ENCODE assay signal across 34 mouse cellular contexts in genomic region chr8:11689945-11690344, GRCm38 (mm10). TPM values are rescaled to one million over a fixed set of nuclear protein-coding genes. Genes with fewer than 3 reads are reported as not detected.
DNase-seq lines count a peak whose midpoint lies in the region; ATAC-seq and TF ChIP-seq lines count a peak whose summit lies in the region.
"Had no signal": no experiment of that assay in that cellular context is flagged by ENCODE, and none has a peak within 500 bp of the region (broad histone marks: within the 10 kb centered on the region; RNA-seq: fewer than 3 reads in every experiment).

No protein-coding gene starts in this region.

- no peak overlapping the region for H3K9ac ChIP-seq in forebrain, embryonic 15.5 days (replicated peaks)
- H3K9ac ChIP-seq in midbrain, embryonic 11.5 days (ENCODE audit: low read length): no peak overlapping the region
- H3K9ac ChIP-seq: embryonic facial prominence, embryonic 15.5 days; forebrain, embryonic 13.5 days; heart, embryonic 12.5 days; hindbrain, embryonic 13.5 days; liver, embryonic 14.5 days; midbrain, embryonic 12.5 days had no signal

- no peak overlapping the region for H3ac ChIP-seq in myocyte (ENCODE audit: control insufficient read depth, insufficient read length)

- ATAC-seq in forebrain, embryonic 15.5 days (replicated peaks): no peak
- ATAC-seq in midbrain, embryonic 11.5 days (ENCODE audit: low FRiP score): no peak
- ATAC-seq: forebrain, embryonic 13.5 days; intestine, embryonic 16.5 days had no signal

- H3K27ac ChIP-seq in forebrain, embryonic 10.5 days: 0 out of 2 replicates have a peak overlapping the region, but pooled peaks have one; percentile 9
- H3K27ac ChIP-seq in forebrain, embryonic 15.5 days (replicated peaks): no peak overlapping the region
- H3K27ac ChIP-seq in midbrain, embryonic 10.5 days (replicated peaks): 0 out of 2 replicates have a peak overlapping the region, but pooled peaks have one; percentile 19
- H3K27ac ChIP-seq in midbrain, embryonic 11.5 days (ENCODE audit: low read depth, low read length): no peak overlapping the region
- H3K27ac ChIP-seq: embryonic facial prominence, embryonic 15.5 days; forebrain, embryonic 13.5 days; hindbrain, embryonic 13.5 days; liver, embryonic 14.5 days; macrophage; midbrain, embryonic 12.5 days had no signal

- H3K4me2 ChIP-seq in forebrain, embryonic 15.5 days (replicated peaks): no peak overlapping the region
- H3K4me2 ChIP-seq in midbrain, embryonic 11.5 days: no peak overlapping the region
- peak overlapping the region; percentile 27 for H3K4me2 ChIP-seq in myocyte (ENCODE audit: low read depth)
- H3K4me2 ChIP-seq: embryonic facial prominence, embryonic 15.5 days; forebrain, embryonic 13.5 days; heart, embryonic 12.5 days; hindbrain, embryonic 13.5 days; midbrain, embryonic 12.5 days had no signal

- no peaks in the 10 kb centered on the region for H3K36me3 ChIP-seq in forebrain, embryonic 10.5 days (replicated peaks)
- H3K36me3 ChIP-seq in forebrain, embryonic 15.5 days: no peaks in the 10 kb centered on the region
- H3K36me3 ChIP-seq in midbrain, embryonic 10.5 days: no peaks in the 10 kb centered on the region
- no peaks in the 10 kb centered on the region for H3K36me3 ChIP-seq in midbrain, embryonic 11.5 days (ENCODE audit: control insufficient read depth, insufficient read depth, low read length)
- H3K36me3 ChIP-seq in myocyte (ENCODE audit: control insufficient read depth, insufficient read depth): no peaks in the 10 kb centered on the region
- H3K36me3 ChIP-seq: embryonic facial prominence, embryonic 15.5 days; heart, embryonic 12.5 days; hindbrain, embryonic 13.5 days; midbrain, embryonic 12.5 days had no signal

- no peaks in the 10 kb centered on the region for H3K79me2 ChIP-seq in myocyte (ENCODE audit: control insufficient read depth, insufficient read depth)

- H3K4me3 ChIP-seq in forebrain, embryonic 10.5 days: no peak overlapping the region
- H3K4me3 ChIP-seq in forebrain, embryonic 15.5 days: no peak overlapping the region
- H3K4me3 ChIP-seq in midbrain, embryonic 10.5 days: no peak overlapping the region
- no peak overlapping the region for H3K4me3 ChIP-seq in midbrain, embryonic 11.5 days (ENCODE audit: low read depth, low read length)
- H3K4me3 ChIP-seq in myocyte: no peak overlapping the region
- H3K4me3 ChIP-seq: embryonic facial prominence, embryonic 15.5 days; forebrain, embryonic 13.5 days; heart, embryonic 12.5 days; hindbrain, embryonic 13.5 days; midbrain, embryonic 12.5 days had no signal

- H3K9me3 ChIP-seq in forebrain, embryonic 10.5 days: no peaks in the 10 kb centered on the region; the same call in 1 of the 2 replicates
- no peaks in the 10 kb centered on the region for H3K9me3 ChIP-seq in forebrain, embryonic 15.5 days
- H3K9me3 ChIP-seq in midbrain, embryonic 10.5 days (replicated peaks): peaks cover 4% of the 10 kb centered on the region
- H3K9me3 ChIP-seq in midbrain, embryonic 11.5 days (ENCODE audit: control insufficient read depth, low read length): no peaks in the 10 kb centered on the region
- H3K9me3 ChIP-seq: embryonic facial prominence, embryonic 15.5 days; forebrain, embryonic 13.5 days; hindbrain, embryonic 13.5 days; midbrain, embryonic 12.5 days had no signal

- 49% methylated on average over 7 of the region's 7 CpGs for WGBS in forebrain, embryonic 10.5 days
- 33% methylated on average over 7 of the region's 7 CpGs for WGBS in forebrain, embryonic 15.5 days
- 59% methylated on average over 7 of the region's 7 CpGs for WGBS in midbrain, embryonic 10.5 days
- WGBS in midbrain, embryonic 11.5 days: 45% methylated on average over 7 of the region's 7 CpGs

- peaks cover 10% of the 10 kb centered on the region for H3K4me1 ChIP-seq in forebrain, embryonic 10.5 days
- H3K4me1 ChIP-seq in forebrain, embryonic 15.5 days: no peaks in the 10 kb centered on the region
- peaks cover 5% of the 10 kb centered on the region for H3K4me1 ChIP-seq in midbrain, embryonic 10.5 days
- no peaks in the 10 kb centered on the region; the same call in 1 of the 2 replicates for H3K4me1 ChIP-seq in midbrain, embryonic 11.5 days (ENCODE audit: control insufficient read depth, insufficient read depth, low read length)
- H3K4me1 ChIP-seq: embryonic facial prominence, embryonic 15.5 days; forebrain, embryonic 13.5 days; hindbrain, embryonic 13.5 days had no signal

- no peak for DNase-seq in forebrain, embryonic 10.5 days (ENCODE audit: extremely low spot score, low spot score)
- DNase-seq in midbrain, embryonic 10.5 days (ENCODE audit: low spot score): peak; percentile 29
- DNase-seq in midbrain, embryonic 11.5 days (ENCODE audit: low spot score, missing footprints): no peak
- peak; percentile 58 for DNase-seq in gastrocnemius, postnatal 10 days
- DNase-seq in kidney, adult 8-10 months: no peak
- DNase-seq in urinary bladder, adult 2 months (ENCODE audit: low spot score): no peak
- DNase-seq: adrenal gland, postnatal 14 days; cerebellum, adult 18-20 months; cerebellum, postnatal 10 days; heart, adult 18-20 months; heart, postnatal 4 days; kidney, postnatal 14 days; layer of hippocampus, adult 9-11 months; liver; lung, adult 2 months; lung, postnatal 10 days had no signal

- no peak for TF ChIP-seq POLR2A in myocyte (IDR thresholded peaks at IDR 0.05; ENCODE audit: insufficient read length, low read depth)

- no peaks in the 10 kb centered on the region for H3K27me3 ChIP-seq in forebrain, embryonic 10.5 days (ENCODE audit: poor library complexity, severe bottlenecking)
- no peaks in the 10 kb centered on the region for H3K27me3 ChIP-seq in forebrain, embryonic 15.5 days
- H3K27me3 ChIP-seq in midbrain, embryonic 10.5 days (ENCODE audit: low read depth, poor library complexity, severe bottlenecking): no peaks in the 10 kb centered on the region
- no peaks in the 10 kb centered on the region for H3K27me3 ChIP-seq in midbrain, embryonic 11.5 days (ENCODE audit: control insufficient read depth, insufficient read depth, low read length)
- no peaks in the 10 kb centered on the region for H3K27me3 ChIP-seq in myocyte (ENCODE audit: control insufficient read depth, insufficient read depth, insufficient read length)
- H3K27me3 ChIP-seq: embryonic facial prominence, embryonic 15.5 days; forebrain, embryonic 13.5 days; heart, embryonic 12.5 days; hindbrain, embryonic 13.5 days; midbrain, embryonic 12.5 days had no signal

TF ChIP-seq in myocyte, 11 proteins besides CTCF, POLR2A, EP300 and RAD21:
- TF ChIP-seq MAX (IDR thresholded peaks at IDR 0.05; ENCODE audit: low read depth) (no peak), REST (IDR thresholded peaks at IDR 0.05; ENCODE audit: insufficient read depth, insufficient read length) (no peak), POLR2AphosphoS2 (IDR thresholded peaks at IDR 0.05; ENCODE audit: insufficient read length, low read depth) (no peak), CEBPB (IDR thresholded peaks at IDR 0.05; ENCODE audit: insufficient read depth, poor library complexity, severe bottlenecking) (no peak), TCF12 (IDR thresholded peaks at IDR 0.05; ENCODE audit: insufficient read depth, poor library complexity, severe bottlenecking) (peak; percentile 98), E2F4 (IDR thresholded peaks at IDR 0.05; ENCODE audit: insufficient read depth) (no peak), MYOG (IDR thresholded peaks at IDR 0.05; ENCODE audit: control insufficient read depth in 1 of 3, insufficient read depth in 1 of 3, insufficient read length in 2 of 3, low read depth in 2 of 3) (peak; percentile 93 to 100 (median 97)), SRF (IDR thresholded peaks at IDR 0.05; ENCODE audit: control insufficient read depth, insufficient read length, low read depth) (no peak), USF1 (IDR thresholded peaks at IDR 0.05; ENCODE audit: low read depth) (no peak), MYOD1 (IDR thresholded peaks at IDR 0.05; ENCODE audit: control insufficient read depth in 1 of 3, insufficient read length in 2 of 3, low read depth in 2 of 3) (peak; percentile 89 to 98 (median 91)), TCF3 (IDR thresholded peaks at IDR 0.05; ENCODE audit: insufficient read length, low read depth) (peak; percentile 90)

RNA-seq across cellular contexts. Expression of gene 1700016D06Rik, which starts 10.9 kb away (rescaled TPM):
- not detected in 2 replicates for polyA plus RNA-seq in forebrain, embryonic 10.5 days (2016; fragmentation: Nextera tagmentation; extraction: Ambion mirVana)
- polyA plus RNA-seq in forebrain, embryonic 15.5 days (2015; fragmentation: Nextera tagmentation; extraction: Ambion mirVana): 0.25 and 0.56 TPM in 2 replicates
- polyA plus RNA-seq in midbrain, embryonic 10.5 days (2016; fragmentation: Nextera tagmentation; extraction: Ambion mirVana): 0.09 TPM in 1 of 2 replicates, not detected in the other
- polyA plus RNA-seq in midbrain, embryonic 11.5 days (2014; fragmentation: Nextera tagmentation; extraction: Ambion mirVana): not detected in 2 replicates
- not detected for total RNA-seq in gastrocnemius, postnatal 10 days (2021)
- polyA plus RNA-seq in myocyte (2012; fragmentation: generic; extraction: Trizol): 0.30 TPM
- not detected in 2 replicates for polyA plus RNA-seq in urinary bladder, adult 2 months (2012; rRNA removed)
- total RNA-seq: adrenal gland, postnatal 14 days; common myeloid progenitor, adult 5-6 weeks; heart, adult 18-20 months; heart, postnatal 4 days; left cerebral cortex, adult 18-20 months; left cerebral cortex, postnatal 14 days; MEL had no signal
- polyA plus RNA-seq: embryonic facial prominence, embryonic 15.5 days; forebrain, embryonic 13.5 days; heart, embryonic 12.5 days; heart, postnatal 0 days; hindbrain, embryonic 13.5 days; intestine, embryonic 16.5 days; kidney, embryonic 14.5 days; liver, embryonic 14.5 days; lung, adult 2 months; macrophage; neural tube, embryonic 14.5 days; spleen, adult 2 months had no signal

RNA-seq across cellular contexts. Expression of gene Arhgef7, which starts 37.6 kb away (rescaled TPM):
- polyA plus RNA-seq in forebrain, embryonic 10.5 days (2016; fragmentation: Nextera tagmentation; extraction: Ambion mirVana): 54.6 and 56.9 TPM in 2 replicates
- polyA plus RNA-seq in forebrain, embryonic 15.5 days (2015; fragmentation: Nextera tagmentation; extraction: Ambion mirVana): 77.1 and 86.4 TPM in 2 replicates
- 47.4 and 56.9 TPM in 2 replicates for polyA plus RNA-seq in midbrain, embryonic 10.5 days (2016; fragmentation: Nextera tagmentation; extraction: Ambion mirVana)
- 51.4 and 56.8 TPM in 2 replicates for polyA plus RNA-seq in midbrain, embryonic 11.5 days (2014; fragmentation: Nextera tagmentation; extraction: Ambion mirVana)
- total RNA-seq in gastrocnemius, postnatal 10 days (2021): 10 to 100 TPM; 76.7 to 84.2 TPM
- polyA plus RNA-seq in myocyte (2012; fragmentation: generic; extraction: Trizol): 24.5 TPM
- polyA plus RNA-seq in urinary bladder, adult 2 months (2012; rRNA removed): 31.5 and 43.8 TPM in 2 replicates

RNA-seq across cellular contexts. Expression of gene Ankrd10, which starts 54.4 kb away (rescaled TPM):
- 127 and 129 TPM in 2 replicates for polyA plus RNA-seq in forebrain, embryonic 10.5 days (2016; fragmentation: Nextera tagmentation; extraction: Ambion mirVana)
- 119 and 121 TPM in 2 replicates for polyA plus RNA-seq in forebrain, embryonic 15.5 days (2015; fragmentation: Nextera tagmentation; extraction: Ambion mirVana)
- polyA plus RNA-seq in midbrain, embryonic 10.5 days (2016; fragmentation: Nextera tagmentation; extraction: Ambion mirVana): 99.9 and 103 TPM in 2 replicates
- polyA plus RNA-seq in midbrain, embryonic 11.5 days (2014; fragmentation: Nextera tagmentation; extraction: Ambion mirVana): 86.7 and 90.2 TPM in 2 replicates
- 10 to 100 TPM; 43.6 to 52.5 TPM for total RNA-seq in gastrocnemius, postnatal 10 days (2021)
- polyA plus RNA-seq in myocyte (2012; fragmentation: generic; extraction: Trizol): 71.9 TPM
- polyA plus RNA-seq in urinary bladder, adult 2 months (2012; rRNA removed): 80.5 and 95.6 TPM in 2 replicates

Comparison
In these comparisons a context has a peak if more than half of its experiments do, and no peak if none do; other contexts are left out.
1. DNase-seq: peak in midbrain, embryonic 10.5 days (single experiment) and gastrocnemius, postnatal 10 days (single experiment); none in forebrain, embryonic 10.5 days (single experiment), midbrain, embryonic 11.5 days (single experiment), kidney, adult 8-10 months (0 of 2) and urinary bladder, adult 2 months (single experiment).
2. H3K27ac ChIP-seq: peak in forebrain, embryonic 10.5 days (single experiment) and midbrain, embryonic 10.5 days (single experiment); none in forebrain, embryonic 15.5 days (single experiment) and midbrain, embryonic 11.5 days (single experiment).